Mouse (Mus musculus) kidney, embryonic 16.5 days (tissue): ENCODE measurements around the gene Dph1. TPM values are rescaled to one million over a fixed set of nuclear protein-coding genes. Genes with fewer than 3 reads are reported as not detected.
"Not testable (repeated sequence)": the region's sequence is repeated elsewhere in the genome, so short reads cannot be mapped to it uniquely, and the experiment has no call there.

ENCODE experiments used
- ATAC-seq: fragments of 200-750 bp; cut with Nextera tagmentation; 2 replicates; pipeline ENCODE4 v1.8.0; 2017; ENCODE audit warnings: moderate TSS enrichment; ENCODE audit not compliant: low FRiP score, low TSS enrichment
- H3K27ac ChIP-seq: fragments of 300-500 bp; sonication (generic); 2 replicates; pipeline ENCODE4 v1.5.1; 2014; ENCODE audit warnings: low read length
- H3K27me3 ChIP-seq: fragments of 300-500 bp; sonication (generic); 2 replicates; pipeline ENCODE4 v1.6.1; 2014; ENCODE audit warnings: low read length, control low read depth, mixed read lengths; ENCODE audit not compliant: insufficient read depth
- H3K36me3 ChIP-seq: fragments of 300-500 bp; sonication (generic); 2 replicates; pipeline ENCODE4 v1.6.1; 2014; ENCODE audit warnings: low read length, control low read depth, mixed read lengths; ENCODE audit not compliant: insufficient read depth
- H3K4me1 ChIP-seq: fragments of 300-500 bp; sonication (generic); 2 replicates; pipeline ENCODE4 v1.6.1; 2014; ENCODE audit warnings: low read length, control low read depth, mixed read lengths; ENCODE audit not compliant: insufficient read depth
- H3K4me2 ChIP-seq: fragments of 300-500 bp; sonication (generic); replicated peaks from 2 replicates; pipeline ENCODE4 v1.6.1; 2014; ENCODE audit warnings: low read depth, low read length
- H3K4me3 ChIP-seq: fragments of 300-500 bp; sonication (generic); 2 replicates; pipeline ENCODE4 v1.5.1; 2014; ENCODE audit warnings: mild to moderate bottlenecking, low read length
- H3K9ac ChIP-seq: fragments of 300-500 bp; sonication (generic); replicated peaks from 2 replicates; pipeline ENCODE4 v1.6.1; 2014; ENCODE audit warnings: low read length
- H3K9me3 ChIP-seq: fragments of 300-500 bp; sonication (generic); 2 replicates; pipeline ENCODE4 v1.6.1; 2016; ENCODE audit warnings: low read length, control low read depth
- WGBS: fragments of 180-500 bp; shearing (Covaris S2); extraction: QIAGEN DNeasy Blood & Tissue Kit; methylation state at CpG from one replicate; pipeline ENCODE4 v1.1.7; 2014; 5-methylcytosine and 5-hydroxymethylcytosine counted together
- polyA plus RNA-seq: library from polyadenylated mRNA; unstranded; fragments of >200 nt; fragmentation: Nextera tagmentation; extraction: Ambion mirVana; gene quantifications from 2 replicates; pipeline ENCODE4 v1.2.1, GENCODE M21; 2015

Gene Dph1
- polyA plus RNA-seq, 1 experiment from 2014 or later, result 28.4 TPM

DNA sequence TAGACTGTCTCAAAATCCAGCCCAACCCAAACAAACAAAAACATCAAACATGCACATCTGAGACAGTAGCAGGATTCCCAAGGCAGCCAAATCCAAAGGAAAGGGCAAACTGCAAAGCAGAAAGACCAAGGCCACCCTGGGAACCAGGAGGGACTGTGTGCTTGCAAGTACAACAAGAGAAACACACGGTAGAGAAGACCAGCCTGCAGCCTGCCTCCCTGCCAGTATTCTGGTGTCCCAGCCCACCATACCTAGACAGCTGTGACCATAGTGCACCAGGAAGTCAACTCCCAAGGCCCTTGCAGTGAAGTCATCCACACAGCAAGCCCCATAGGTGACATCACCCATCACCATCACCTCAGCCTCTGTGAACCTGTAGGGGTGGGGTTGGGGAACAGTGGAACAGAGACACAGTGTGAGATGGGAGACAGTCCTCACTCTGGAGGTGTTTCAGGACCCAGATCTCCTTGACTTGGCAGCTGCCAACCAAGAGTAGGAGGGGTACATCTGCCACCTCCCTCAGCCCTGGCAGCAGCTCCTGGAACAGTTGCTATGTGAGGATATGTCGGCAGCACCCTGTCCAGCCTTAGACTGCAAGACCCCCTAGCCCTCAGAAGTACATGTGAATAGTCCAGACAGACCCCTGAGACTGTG lies 7.0 kb downstream of the Dph1 start:
- Histone ChIP-seq H3K36me3 (peaks cover 27% of the 10 kb centered on the region), H3K27me3 (no peaks in the 10 kb centered on the region), H3K4me1 (peaks cover 6% of the 10 kb centered on the region), H3K27ac (no peak overlapping the region), H3K4me2 (no peak overlapping the region), H3K9me3 (no peaks in the 10 kb centered on the region), H3K4me3 (no peak overlapping the region), H3K9ac (no peak overlapping the region)
- no peak for ATAC-seq
- 88% methylated on average over 2 of the region's 2 CpGs for WGBS

- WGBS, result under 1% methylated on average over 33 of the region's 33 CpGs
- Histone ChIP-seq H3K27ac (peak within 1 kb of the TSS; percentile 77), H3K4me3 (peak within 1 kb of the TSS; percentile 71), H3K9me3 (no peaks in the 10 kb centered on the region), H3K4me1 (peaks cover 17% of the 10 kb centered on the region), H3K9ac (peak within 1 kb of the TSS; percentile 71), H3K4me2 (peak within 1 kb of the TSS; percentile 88), H3K27me3 (no peaks in the 10 kb centered on the region), H3K36me3 (peaks cover 33% of the 10 kb centered on the region)
- peak; percentile 97 for ATAC-seq
Measured at GRCm38 (mm10) chr11:75178672-75179208, 12.3 kb downstream of the Dph1 start, which contains the start of gene Ovca2. Gene Ovca2, minus strand, starts transcription at chr11:75178835.

GRCm38 (mm10) chr11:75178011-75178410 lies 13.0 kb downstream of the Dph1 start:
- H3K4me1 ChIP-seq, result peaks cover 21% of the 10 kb centered on the region
- ATAC-seq, result no peak

GRCm38 (mm10) chr11:75174574-75174973 lies 16.5 kb downstream of the Dph1 start:
- H3K27me3 ChIP-seq, result peaks cover 34% of the 10 kb centered on the region
- not testable (repeated sequence) for ATAC-seq, H3K9me3 ChIP-seq, H3K27ac ChIP-seq, H3K9ac ChIP-seq, H3K4me3 ChIP-seq, H3K36me3 ChIP-seq, H3K4me2 ChIP-seq
- WGBS, result 62% methylated on average over 6 of the region's 6 CpGs
- H3K4me1 ChIP-seq, result peaks cover 47% of the 10 kb centered on the region

More at GRCm38 (mm10) chr11:75178011-75178410, 13.0 kb downstream of the Dph1 start:
- peak overlapping the region; percentile 71 for H3K9ac ChIP-seq
- H3K27me3 ChIP-seq, result 0 out of 2 replicates have a peak, but pooled peaks cover 2% of the 10 kb centered on the region
- peak overlapping the region; percentile 71 for H3K4me3 ChIP-seq
- peak overlapping the region; percentile 88 for H3K4me2 ChIP-seq
- 39% methylated on average over 12 of the region's 12 CpGs for WGBS
- H3K36me3 ChIP-seq, result peaks cover 27% of the 10 kb centered on the region
- no peaks in the 10 kb centered on the region for H3K9me3 ChIP-seq
- peak overlapping the region; percentile 77 for H3K27ac ChIP-seq

DNA sequence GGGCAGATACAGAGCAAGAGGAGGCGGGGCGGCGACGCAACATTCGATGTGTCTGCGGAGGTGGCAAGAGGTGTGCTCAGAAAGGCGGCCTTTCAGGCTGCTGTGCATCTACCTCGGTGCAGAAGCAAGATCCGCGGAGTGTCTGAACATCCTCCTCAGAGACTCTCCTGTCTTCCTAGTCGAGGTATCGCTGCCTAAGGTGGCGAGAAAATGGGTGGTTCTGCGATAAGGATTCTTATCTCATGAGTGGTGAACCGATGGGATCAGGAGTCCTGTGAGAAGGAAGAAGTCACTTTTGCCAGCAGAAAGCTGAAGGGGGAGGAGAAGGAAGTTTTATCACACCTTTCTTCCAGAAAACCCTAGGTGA lies 17.3 kb downstream of the Dph1 start:
- Histone ChIP-seq H3K4me1 (peaks cover 48% of the 10 kb centered on the region), H3K4me2 (peak overlapping the region; percentile 91), H3K9ac (no peak overlapping the region), H3K27me3 (peaks cover 41% of the 10 kb centered on the region), H3K36me3 (peaks cover 6% of the 10 kb centered on the region; the same call in 1 of the 2 replicates), H3K9me3 (no peaks in the 10 kb centered on the region), H3K4me3 (peak overlapping the region; percentile 68), H3K27ac (no peak overlapping the region)
- no peak for ATAC-seq
- WGBS, result 4% methylated on average over 15 of the region's 15 CpGs

DNA sequence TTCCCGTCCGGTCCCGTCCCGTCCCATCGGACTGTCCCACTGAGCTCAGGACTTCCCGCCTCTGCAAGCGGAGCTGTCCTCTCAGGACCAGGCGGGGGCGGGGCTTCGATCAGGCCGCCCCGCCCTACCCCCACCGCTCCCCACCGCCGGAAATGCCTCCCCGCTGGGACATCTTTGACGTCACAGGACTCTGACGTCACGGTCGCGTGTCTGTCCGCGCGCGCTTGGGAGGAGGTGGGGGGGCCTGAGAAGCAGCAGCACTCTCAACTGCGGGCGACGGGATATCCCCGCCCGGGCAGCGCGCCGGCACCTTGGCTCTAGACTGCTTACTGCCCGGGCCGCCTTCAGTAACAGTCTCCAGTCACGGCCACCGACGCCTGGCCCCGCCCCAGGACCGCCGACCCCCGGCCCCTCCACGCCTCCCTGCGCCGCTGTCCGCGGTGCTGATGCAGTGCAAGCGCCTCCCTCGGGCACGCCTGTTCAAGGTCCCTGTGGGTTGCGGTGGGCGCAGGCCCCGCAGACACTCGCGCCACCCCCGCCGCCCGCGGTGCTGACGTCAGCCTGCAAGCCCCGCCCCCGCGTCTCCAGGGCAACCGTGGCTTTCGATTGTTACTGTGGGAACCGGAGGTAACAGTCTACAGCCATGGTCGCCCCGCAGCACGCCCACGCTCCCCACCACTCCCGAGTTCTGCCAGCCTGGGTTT lies 17.8 kb downstream of the Dph1 start:
- peak overlapping the region; percentile 68 for H3K4me3 ChIP-seq
- H3K27ac ChIP-seq, result no peak overlapping the region
- WGBS, result under 1% methylated on average over 71 of the region's 71 CpGs
- H3K9me3 ChIP-seq, result no peaks in the 10 kb centered on the region
- H3K9ac ChIP-seq, result peak overlapping the region; percentile 45; the same call in 1 of the 2 replicates
- peaks cover 53% of the 10 kb centered on the region for H3K4me1 ChIP-seq
- peaks cover 6% of the 10 kb centered on the region; the same call in 1 of the 2 replicates for H3K36me3 ChIP-seq
- peak overlapping the region; percentile 91 for H3K4me2 ChIP-seq
- ATAC-seq, result peak; percentile 72
- H3K27me3 ChIP-seq, result peaks cover 46% of the 10 kb centered on the region

GRCm38 (mm10) chr11:75172151-75173094 lies 18.6 kb downstream of the Dph1 start:
- Histone ChIP-seq H3K4me2 (peak overlapping the region; percentile 91), H3K36me3 (peaks cover 6% of the 10 kb centered on the region; the same call in 1 of the 2 replicates), H3K9ac (peak overlapping the region; percentile 45; the same call in 1 of the 2 replicates), H3K4me3 (peak overlapping the region; percentile 68), H3K9me3 (no peaks in the 10 kb centered on the region), H3K27me3 (peaks cover 48% of the 10 kb centered on the region), H3K27ac (no peak overlapping the region), H3K4me1 (peaks cover 50% of the 10 kb centered on the region)
- ATAC-seq, result peak; percentile 1; the same call in 1 of the 2 replicates
- WGBS, result 0% methylated on average over 72 of the region's 75 CpGs

- Histone ChIP-seq H3K9ac (no peak overlapping the region), H3K4me1 (peaks cover 60% of the 10 kb centered on the region), H3K4me2 (peak overlapping the region; percentile 91; the same call in 1 of the 2 replicates), H3K36me3 (no peaks in the 10 kb centered on the region), H3K27ac (no peak overlapping the region), H3K27me3 (peaks cover 57% of the 10 kb centered on the region), H3K9me3 (no peaks in the 10 kb centered on the region), H3K4me3 (peak overlapping the region; percentile 68)
- 9% methylated on average over 16 of the region's 17 CpGs for WGBS
- ATAC-seq, result no peak
Measured at GRCm38 (mm10) chr11:75171186-75171865, 19.7 kb downstream of the Dph1 start.
